Mouse (Mus musculus): ENCODE measurements around the gene Abhd17c. TPM values are rescaled to one million over a fixed set of nuclear protein-coding genes. Genes with fewer than 3 reads are reported as not detected.
A peak's percentile ranks its signal among the peaks of the same experiment; 100 is the strongest.

Gene Abhd17c
- total RNA-seq, 2 experiments from 2014 or later: 33.3 to 37.6 TPM

- Histone ChIP-seq H3K27ac (peak within 1 kb of the TSS; percentile 50), H3K4me3 (peak within 1 kb of the TSS; percentile 58)
- intact Hi-C loops (cut with DNase I): loop anchor here (1.0 to 2.0 kb wide), 4 partner anchors 67 to 273 kb away; no protein-coding TSS in a partner anchor
- peak; percentile 84 to 91 for DNase-seq (ENCODE audit: extremely low spot score in 1 of 2, low spot score in 2 of 2)
- TF ChIP-seq CTCF (IDR thresholded peaks at IDR 0.05): peak; percentile 87
Measured at GRCm38 (mm10) chr7:84086039-84086829, 65.5 kb downstream of the Abhd17c start, which contains the start of gene Cemip. Gene Cemip, minus strand, starts transcription at chr7:84086502.

DNA sequence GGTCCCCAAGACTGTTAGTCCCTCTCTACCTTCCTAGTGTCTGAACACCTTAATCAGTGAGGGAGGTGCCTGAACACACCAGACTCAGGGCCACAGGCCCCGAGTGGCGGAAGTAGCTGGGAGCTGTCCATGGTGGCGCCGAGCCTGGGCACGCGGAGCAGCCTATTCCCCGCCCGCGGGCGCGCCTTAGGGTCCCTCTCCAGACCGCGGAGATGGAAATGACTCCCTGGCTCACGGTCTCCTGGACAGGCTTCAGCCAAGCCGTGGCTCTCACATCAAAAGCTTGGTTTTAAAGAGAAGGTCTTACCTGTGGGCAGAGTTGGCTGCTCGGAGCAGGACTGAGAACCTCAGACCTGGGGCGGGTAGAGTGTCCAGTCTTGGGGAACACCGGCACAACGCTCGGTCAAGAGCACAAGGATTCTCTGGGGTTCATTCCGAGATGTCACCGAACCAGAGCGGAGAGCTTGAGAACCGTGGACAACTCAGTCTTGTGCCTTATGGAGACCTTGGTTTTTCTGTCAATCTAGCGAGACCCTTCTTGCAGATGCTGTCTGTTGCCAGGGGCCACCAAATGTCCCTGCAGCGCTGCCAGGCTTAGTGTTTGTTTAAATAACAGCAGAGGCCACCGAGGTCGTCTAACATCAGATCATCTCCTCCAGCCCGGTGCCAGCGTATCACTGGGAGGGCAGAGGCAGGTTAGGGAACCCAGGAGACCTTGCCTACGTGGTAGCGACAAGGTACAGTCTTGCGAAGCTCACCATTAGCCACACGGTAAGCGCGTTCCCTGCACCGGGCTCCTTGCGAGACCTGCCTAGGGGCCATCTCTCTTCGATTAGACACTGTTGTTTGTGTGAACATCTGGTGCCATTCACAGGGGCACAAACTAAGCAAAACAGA lies 66.4 kb downstream of the Abhd17c start:
- Histone ChIP-seq H3K4me3 (peak overlapping the region; percentile 58), H3K27ac (peak overlapping the region; percentile 50; the same call in 1 of the 2 replicates)
- DNase-seq (ENCODE audit: extremely low spot score in 1 of 2, low spot score in 2 of 2): peak; percentile 17 to 35
- TF ChIP-seq CTCF (IDR thresholded peaks at IDR 0.05): no peak
- intact Hi-C loops (cut with DNase I): no loop called here

- intact Hi-C loops (cut with DNase I): loop anchor here (5.0 kb wide), 1 partner anchor 145 kb away; no protein-coding TSS in a partner anchor
Measured at GRCm38 (mm10) chr7:84077257-84078013, 74.3 kb downstream of the Abhd17c start.

DNA sequence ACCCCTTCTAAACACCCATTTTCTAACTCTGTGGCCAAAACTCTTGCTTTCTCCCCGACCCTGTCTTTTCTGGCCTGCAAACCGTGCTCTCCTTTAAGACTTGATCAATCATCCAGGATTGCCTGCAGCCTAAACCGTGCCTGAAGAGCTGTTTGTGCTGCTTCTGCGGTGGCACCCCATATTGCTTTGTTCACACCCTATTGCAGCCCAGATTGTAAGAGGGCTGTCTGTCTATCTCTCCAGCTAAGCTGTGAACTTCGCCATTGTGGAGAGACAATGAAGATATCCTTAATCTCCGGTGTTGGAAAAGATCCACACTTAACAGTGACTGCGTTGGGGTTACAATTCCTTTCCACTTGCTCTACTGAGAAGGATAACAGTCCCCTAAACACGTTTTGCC lies 77.4 kb downstream of the Abhd17c start:
- no peak for TF ChIP-seq CTCF (IDR thresholded peaks at IDR 0.05)
- intact Hi-C loops (cut with DNase I): no loop called here
- H3K4me3 ChIP-seq: no peak overlapping the region
- no peak overlapping the region for H3K27ac ChIP-seq
- no peak for DNase-seq (ENCODE audit: extremely low spot score in 1 of 2, low spot score in 2 of 2)

More at GRCm38 (mm10) chr7:84077257-84078013, 74.3 kb downstream of the Abhd17c start:
- H3K4me3 ChIP-seq: no peak overlapping the region
- TF ChIP-seq CTCF (IDR thresholded peaks at IDR 0.05): no peak
- H3K27ac ChIP-seq: no peak overlapping the region
- DNase-seq (ENCODE audit: extremely low spot score in 1 of 2, low spot score in 2 of 2): no peak

GRCm38 (mm10) chr7:84073856-84074255 lies 77.8 kb downstream of the Abhd17c start:
- H3K4me3 ChIP-seq: no peak overlapping the region
- H3K27ac ChIP-seq: no peak overlapping the region
- TF ChIP-seq CTCF (IDR thresholded peaks at IDR 0.05): no peak
- no peak for DNase-seq (ENCODE audit: extremely low spot score in 1 of 2, low spot score in 2 of 2)
- intact Hi-C loops (cut with DNase I): no loop called here

DNA sequence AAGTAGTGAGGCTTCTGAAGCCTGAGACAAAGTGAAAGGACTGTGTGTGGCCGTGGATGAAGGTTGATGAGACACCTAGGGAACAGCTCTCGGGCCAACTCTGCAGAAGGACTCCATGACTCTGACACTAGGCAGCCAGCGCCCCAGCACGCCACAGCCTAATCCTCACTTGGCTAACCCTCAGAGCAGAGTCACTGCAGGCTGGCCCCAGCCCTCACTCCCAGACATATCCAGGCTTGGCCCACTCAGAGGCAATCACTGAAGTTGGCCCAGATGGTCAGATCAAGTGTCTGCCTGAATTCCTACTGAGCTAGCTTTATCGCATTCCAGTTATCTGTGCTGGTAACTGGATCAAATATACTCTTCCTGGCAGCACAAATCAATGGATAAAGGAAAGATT lies 82.8 kb downstream of the Abhd17c start:
- no peak for DNase-seq (ENCODE audit: extremely low spot score in 1 of 2, low spot score in 2 of 2)
- intact Hi-C loops (cut with DNase I): no loop called here
- H3K27ac ChIP-seq: no peak overlapping the region
- H3K4me3 ChIP-seq: no peak overlapping the region
- TF ChIP-seq CTCF (IDR thresholded peaks at IDR 0.05): no peak

DNA sequence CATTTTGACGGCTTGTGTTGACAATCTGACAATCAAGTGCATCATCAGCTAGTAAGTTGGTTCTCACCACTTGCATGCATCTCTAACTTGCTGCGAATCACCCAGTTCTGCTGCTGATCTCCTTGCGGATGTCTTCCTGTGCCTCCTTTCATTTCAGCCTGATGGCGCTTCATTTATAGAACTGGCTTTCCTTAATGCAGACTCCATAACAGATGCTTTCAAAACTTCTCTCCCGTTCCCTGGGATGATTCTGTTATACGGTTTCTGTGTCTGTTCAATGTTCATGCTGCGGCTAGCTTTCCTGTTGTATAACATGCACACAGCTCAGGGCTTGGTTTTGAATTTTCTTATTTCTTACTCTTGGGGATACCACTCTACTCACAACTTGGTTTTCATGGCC lies 91.9 kb downstream of the Abhd17c start:
- peak overlapping the region; percentile 30; the same call in 1 of the 2 replicates for H3K27ac ChIP-seq
- intact Hi-C loops (cut with DNase I): no loop called here
- no peak for DNase-seq (ENCODE audit: extremely low spot score in 1 of 2, low spot score in 2 of 2)

More for the DNA sequence above, 91.9 kb downstream of the Abhd17c start:
- TF ChIP-seq CTCF (IDR thresholded peaks at IDR 0.05): no peak
- H3K4me3 ChIP-seq: no peak overlapping the region

Other genes with a start within 250 kb of the Abhd17c start
- gene Cemip, start 65.4 kb downstream of the Abhd17c start, total RNA-seq (2021): 10 to 100 TPM; 16.3 to 16.9 TPM